Mouse (Mus musculus): ENCODE measurements around the gene Fam227b.

GRCm38 (mm10) chr2:126195631-126196356 lies 44.0 kb upstream of the Fam227b start:
- no peak for TF ChIP-seq CTCF (conservative IDR thresholded peaks at IDR 0.05; ENCODE audit: insufficient read depth, insufficient read length, low read depth, low read length)
- TF ChIP-seq POLR2A (IDR thresholded peaks at IDR 0.05; ENCODE audit: low read depth, low read length): no peak

Data from kidney, adult 2 months (tissue).